Mouse (Mus musculus) liver, embryonic 13.5 days (tissue): ENCODE results near the gene Casp3. TPM values are rescaled to one million over a fixed set of nuclear protein-coding genes. Genes with fewer than 3 reads are reported as not detected.

Experiments
- ATAC-seq: fragments of 200-750 bp; cut with Nextera tagmentation; 2 replicates; pipeline ENCODE4 v1.8.0; 2017; ENCODE audit warnings: low read depth, mild to moderate bottlenecking, moderate number of reproducible peaks, moderate library complexity
- DNase-seq: peaks from one replicate; pipeline ENCODE4 v3.0.0; 2022
- H3K27ac ChIP-seq: fragments of 300-500 bp; sonication (generic); 2 replicates; pipeline ENCODE4 v1.5.1; 2015; ENCODE audit warnings: moderate library complexity, mild to moderate bottlenecking, inconsistent platforms
- H3K27me3 ChIP-seq: fragments of 300-500 bp; sonication (generic); 2 replicates; pipeline ENCODE4 v1.6.1; 2015; ENCODE audit warnings: mild to moderate bottlenecking, inconsistent platforms
- H3K36me3 ChIP-seq: fragments of 300-500 bp; sonication (generic); 2 replicates; pipeline ENCODE4 v1.6.1; 2015; ENCODE audit warnings: mild to moderate bottlenecking, inconsistent platforms
- H3K4me1 ChIP-seq: fragments of 300-500 bp; sonication (generic); replicated peaks from 2 replicates; pipeline ENCODE4 v1.6.1; 2015; ENCODE audit warnings: inconsistent platforms
- H3K4me2 ChIP-seq: fragments of 300-500 bp; sonication (generic); 2 replicates; pipeline ENCODE4 v1.6.1; 2015; ENCODE audit warnings: inconsistent platforms, mild to moderate bottlenecking, moderate library complexity
- H3K4me3 ChIP-seq: fragments of 300-500 bp; sonication (generic); replicated peaks from 2 replicates; pipeline ENCODE4 v1.5.1; 2015; ENCODE audit warnings: mild to moderate bottlenecking, inconsistent platforms
- H3K9ac ChIP-seq: fragments of 300-500 bp; sonication (generic); 2 replicates; pipeline ENCODE4 v1.6.1; 2015; ENCODE audit warnings: mild to moderate bottlenecking, inconsistent platforms
- H3K9me3 ChIP-seq: fragments of 300-500 bp; sonication (generic); replicated peaks from 2 replicates; pipeline ENCODE4 v1.6.1; 2016; ENCODE audit warnings: inconsistent platforms
- WGBS: fragments of 180-500 bp; shearing (Covaris S2); methylation state at CpG from one replicate; pipeline ENCODE4 v1.1.7; 2015; ENCODE audit not compliant: insufficient replicate concordance; 5-methylcytosine and 5-hydroxymethylcytosine counted together
- polyA plus RNA-seq: library from polyadenylated mRNA; unstranded; fragments of >200 nt; fragmentation: Nextera tagmentation; extraction: Ambion mirVana; gene quantifications from 2 replicates; pipeline ENCODE4 v1.2.1, GENCODE M21; 2015

The Casp3 gene
- polyA plus RNA-seq, 1 experiment from 2014 or later, result 78.4 TPM

DNA sequence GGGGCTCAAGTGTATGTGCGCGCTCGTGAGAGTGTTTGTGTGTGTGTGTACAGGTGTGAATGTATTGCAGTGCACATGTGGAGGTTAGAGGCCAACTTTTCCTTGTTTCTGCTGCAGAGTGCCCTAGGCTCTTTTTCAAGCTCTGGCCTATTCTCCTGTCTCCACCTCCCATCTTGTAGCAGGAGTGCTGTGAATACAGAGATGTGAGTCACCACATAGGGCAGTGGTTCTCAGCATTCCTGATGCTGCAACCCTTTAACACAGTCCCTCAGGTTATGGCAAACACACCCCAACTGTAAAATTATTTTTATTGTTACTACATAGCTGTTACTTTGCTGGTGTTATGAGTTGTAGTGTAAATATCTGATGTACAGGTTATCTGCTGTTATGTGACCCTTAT, 13.3 kb downstream of the Casp3 start:
- peaks cover 25% of the 10 kb centered on the region for H3K4me1 ChIP-seq
- H3K36me3 ChIP-seq, result peaks cover 46% of the 10 kb centered on the region
- H3K4me3 ChIP-seq, result no peak overlapping the region
- H3K27ac ChIP-seq, result no peak overlapping the region
- DNase-seq (no peak), ATAC-seq (no peak)
- no peak overlapping the region for H3K9ac ChIP-seq
- no peaks in the 10 kb centered on the region for H3K9me3 ChIP-seq
- no peak overlapping the region for H3K4me2 ChIP-seq
- H3K27me3 ChIP-seq, result no peaks in the 10 kb centered on the region
- 94% methylated on average over 3 of the region's 3 CpGs for WGBS

DNA sequence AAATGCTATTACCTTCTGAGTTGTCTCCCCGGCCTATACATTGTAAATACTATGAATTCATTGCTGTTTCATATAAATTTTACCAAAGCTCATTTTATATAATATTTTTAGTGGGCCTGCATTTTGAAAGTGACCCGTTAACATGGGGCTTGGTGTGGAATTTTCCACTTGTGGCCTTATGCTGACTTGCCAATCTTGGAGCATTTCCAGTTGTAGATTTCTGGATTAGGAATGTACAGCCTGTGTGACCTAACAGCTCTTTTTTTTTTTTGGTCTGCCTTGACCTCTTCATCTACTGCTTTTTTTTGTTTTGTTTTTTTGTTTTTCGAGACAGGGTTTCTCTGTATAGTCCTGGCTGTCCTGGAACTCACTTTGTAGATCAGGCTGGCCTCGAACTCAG, 13.8 kb downstream of the Casp3 start:
- no peaks in the 10 kb centered on the region for H3K9me3 ChIP-seq
- DNase-seq (no peak), ATAC-seq (no peak)
- no peaks in the 10 kb centered on the region for H3K27me3 ChIP-seq
- H3K36me3 ChIP-seq, result peaks cover 51% of the 10 kb centered on the region
- no peak overlapping the region for H3K9ac ChIP-seq
- H3K4me1 ChIP-seq, result peaks cover 22% of the 10 kb centered on the region
- 79% methylated on average over 4 of the region's 4 CpGs for WGBS
- H3K4me2 ChIP-seq, result no peak overlapping the region
- H3K27ac ChIP-seq, result no peak overlapping the region
- no peak overlapping the region for H3K4me3 ChIP-seq

DNA sequence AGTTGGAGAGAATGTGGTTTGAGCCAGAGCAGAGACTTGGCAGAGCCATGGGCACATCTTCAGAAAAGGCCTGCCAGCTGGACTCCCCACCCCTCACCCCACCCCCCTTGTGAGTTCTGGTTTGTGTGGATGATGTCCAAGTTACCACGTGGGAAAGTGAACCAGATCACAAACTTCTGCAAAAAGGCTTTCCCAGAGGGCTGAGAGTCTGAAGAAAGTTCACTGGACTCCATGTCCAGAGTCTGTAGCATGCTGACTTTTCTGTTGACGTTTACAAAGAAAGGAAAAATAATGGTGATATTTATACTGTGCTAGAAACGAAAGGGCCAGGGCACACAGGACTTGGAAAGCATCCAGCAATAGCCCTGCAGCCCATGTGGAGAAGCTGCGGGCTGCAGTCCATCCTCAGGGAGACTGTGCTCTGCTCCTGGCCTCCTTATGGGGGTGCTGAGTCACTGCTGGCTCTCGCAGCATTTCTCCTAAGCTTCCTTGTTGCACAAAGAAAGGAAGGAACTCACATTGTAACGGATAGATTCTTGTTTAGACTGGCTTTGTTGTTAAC, 22.0 kb downstream of the Casp3 start:
- peak overlapping the region; percentile 32; the same call in 1 of the 2 replicates for H3K27ac ChIP-seq
- H3K9me3 ChIP-seq, result no peaks in the 10 kb centered on the region
- 29% methylated on average over 6 of the region's 6 CpGs for WGBS
- peaks cover 34% of the 10 kb centered on the region for H3K36me3 ChIP-seq
- no peaks in the 10 kb centered on the region for H3K27me3 ChIP-seq
- DNase-seq, result no peak
- no peak overlapping the region for H3K9ac ChIP-seq
- no peak overlapping the region for H3K4me3 ChIP-seq
- H3K4me1 ChIP-seq, result peaks cover 19% of the 10 kb centered on the region
- H3K4me2 ChIP-seq, result no peak overlapping the region
- ATAC-seq, result peak; percentile 68; the same call in 1 of the 2 replicates

DNA sequence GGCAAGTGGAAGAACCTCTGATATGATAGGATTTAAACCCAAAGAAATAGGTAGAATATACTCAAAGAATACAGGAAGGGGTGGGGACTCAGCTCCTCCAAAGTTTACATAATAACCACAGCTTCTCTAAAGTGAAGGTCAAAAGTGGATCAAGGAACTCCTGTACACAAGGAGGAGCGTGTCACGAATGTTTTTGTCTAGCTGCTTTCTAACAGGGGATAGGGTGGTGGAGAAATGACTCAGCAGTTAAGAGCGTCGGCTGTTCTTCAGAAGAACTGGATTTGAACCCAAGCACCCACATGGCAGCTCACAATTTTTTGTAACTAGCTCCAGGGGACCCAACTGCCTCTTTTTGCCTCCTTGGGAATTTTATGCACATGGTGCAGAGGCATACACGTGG, 22.8 kb downstream of the Casp3 start:
- H3K4me3 ChIP-seq, result no peak overlapping the region
- no peaks in the 10 kb centered on the region for H3K9me3 ChIP-seq
- peaks cover 28% of the 10 kb centered on the region for H3K36me3 ChIP-seq
- peak overlapping the region; percentile 11; the same call in 1 of the 2 replicates for H3K27ac ChIP-seq
- no peak overlapping the region for H3K9ac ChIP-seq
- H3K27me3 ChIP-seq, result no peaks in the 10 kb centered on the region
- H3K4me2 ChIP-seq, result no peak overlapping the region
- WGBS, result 43% methylated on average over 5 of the region's 5 CpGs
- ATAC-seq, result peak; percentile 59; the same call in 1 of the 2 replicates
- no peak for DNase-seq
- H3K4me1 ChIP-seq, result peaks cover 19% of the 10 kb centered on the region

DNA sequence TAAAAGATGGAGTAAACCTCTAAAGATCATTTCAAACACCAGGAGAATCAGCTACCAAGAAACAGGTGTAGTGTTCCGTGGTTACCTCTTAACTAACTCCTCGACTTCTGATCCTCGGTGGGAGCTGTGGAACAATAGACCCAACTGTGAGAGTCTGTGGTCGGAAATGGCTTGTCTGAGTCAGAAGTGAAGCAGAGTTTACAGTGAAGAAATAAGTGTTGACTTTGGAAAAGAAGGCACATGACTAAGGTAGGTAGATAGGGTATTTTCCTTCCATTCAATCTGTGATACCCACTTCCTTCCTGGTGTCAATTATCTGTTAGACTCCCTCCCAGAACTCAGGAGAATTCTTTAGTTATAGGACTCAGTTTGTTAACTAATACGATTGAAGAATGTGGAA, 24.2 kb downstream of the Casp3 start:
- no peak overlapping the region for H3K4me2 ChIP-seq
- no peak overlapping the region for H3K9ac ChIP-seq
- peaks cover 13% of the 10 kb centered on the region for H3K36me3 ChIP-seq
- H3K27me3 ChIP-seq, result no peaks in the 10 kb centered on the region
- no peak for ATAC-seq
- H3K9me3 ChIP-seq, result no peaks in the 10 kb centered on the region
- 31% methylated on average over 5 of the region's 5 CpGs for WGBS
- H3K27ac ChIP-seq, result no peak overlapping the region
- H3K4me1 ChIP-seq, result peaks cover 19% of the 10 kb centered on the region
- no peak for DNase-seq
- no peak overlapping the region for H3K4me3 ChIP-seq

DNA sequence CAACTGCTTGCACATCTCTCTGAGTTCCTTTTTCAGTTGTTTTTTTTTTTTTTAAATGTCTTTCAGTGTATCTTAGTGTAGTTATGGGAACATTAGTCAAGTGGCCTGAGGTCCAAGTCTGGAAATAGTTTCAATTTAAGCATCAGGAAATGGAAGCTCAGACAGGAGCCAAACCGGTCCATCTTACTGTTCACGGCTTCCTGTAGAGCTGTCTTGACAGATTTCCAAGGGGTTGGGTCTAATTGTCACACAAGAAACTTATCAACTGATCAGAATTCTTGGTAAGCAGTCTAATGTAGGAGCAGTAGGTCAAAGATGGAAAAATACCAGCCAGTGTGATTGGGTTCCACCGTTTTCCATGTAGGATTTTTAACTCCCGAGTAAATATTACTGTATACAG, 31.3 kb downstream of the Casp3 start:
- Histone ChIP-seq H3K27ac (no peak overlapping the region), H3K4me2 (no peak overlapping the region), H3K4me3 (no peak overlapping the region), H3K9ac (no peak overlapping the region), H3K36me3 (no peaks in the 10 kb centered on the region), H3K4me1 (no peaks in the 10 kb centered on the region), H3K27me3 (no peaks in the 10 kb centered on the region), H3K9me3 (no peaks in the 10 kb centered on the region)
- ATAC-seq, result no peak
- DNase-seq, result no peak
- WGBS, result 50% methylated on average over 4 of the region's 4 CpGs

DNA sequence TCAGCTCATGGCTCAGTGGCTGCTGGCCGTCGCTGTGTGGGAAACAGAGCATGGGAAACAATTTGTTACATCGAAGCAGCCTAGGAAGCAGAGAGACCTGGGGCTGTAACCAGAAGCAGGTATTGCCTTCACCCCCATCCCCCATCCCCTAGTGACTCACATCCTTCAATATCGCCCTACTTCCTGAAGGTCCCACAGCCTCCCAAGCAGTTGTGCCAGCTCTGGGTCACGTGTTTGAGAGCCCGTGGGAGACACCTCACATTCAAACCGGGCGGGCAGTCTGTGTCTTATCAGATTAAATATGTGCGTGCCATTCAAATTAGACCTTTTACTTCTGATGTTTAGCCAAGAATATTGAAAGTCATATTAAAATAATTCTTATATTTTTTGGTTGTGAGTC, 34.8 kb downstream of the Casp3 start:
- Histone ChIP-seq H3K4me3 (no peak overlapping the region), H3K27ac (no peak overlapping the region), H3K27me3 (no peaks in the 10 kb centered on the region), H3K4me1 (no peaks in the 10 kb centered on the region), H3K4me2 (no peak overlapping the region), H3K9me3 (no peaks in the 10 kb centered on the region), H3K9ac (no peak overlapping the region), H3K36me3 (no peaks in the 10 kb centered on the region)
- DNase-seq, result no peak
- no peak for ATAC-seq
- 30% methylated on average over 9 of the region's 9 CpGs for WGBS

DNA sequence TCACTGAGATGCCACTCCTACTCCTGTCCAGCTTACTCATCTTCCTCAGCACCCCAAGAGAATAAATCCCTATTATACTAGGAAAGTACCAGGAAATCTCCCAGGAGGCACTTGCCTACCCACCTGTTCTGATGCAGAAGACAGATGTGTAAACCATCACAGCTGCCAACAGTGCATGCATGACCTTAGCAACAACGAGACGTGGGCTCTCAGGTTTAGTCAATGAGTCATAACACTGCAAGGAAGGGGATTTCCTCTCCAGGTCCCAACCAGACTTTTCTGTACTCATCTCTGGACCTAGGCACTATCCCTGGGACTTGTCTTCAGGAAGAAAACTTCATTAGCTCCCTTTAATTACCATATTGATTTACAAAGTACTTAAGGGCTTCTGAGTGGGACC, 38.8 kb downstream of the Casp3 start:
- Histone ChIP-seq H3K36me3 (no peaks in the 10 kb centered on the region), H3K27ac (no peak overlapping the region), H3K4me3 (no peak overlapping the region), H3K27me3 (no peaks in the 10 kb centered on the region), H3K4me2 (no peak overlapping the region), H3K9me3 (no peaks in the 10 kb centered on the region), H3K9ac (no peak overlapping the region), H3K4me1 (no peaks in the 10 kb centered on the region)
- ATAC-seq (no peak), DNase-seq (no peak)
- 65% methylated on average over 2 of the region's 2 CpGs for WGBS

DNA sequence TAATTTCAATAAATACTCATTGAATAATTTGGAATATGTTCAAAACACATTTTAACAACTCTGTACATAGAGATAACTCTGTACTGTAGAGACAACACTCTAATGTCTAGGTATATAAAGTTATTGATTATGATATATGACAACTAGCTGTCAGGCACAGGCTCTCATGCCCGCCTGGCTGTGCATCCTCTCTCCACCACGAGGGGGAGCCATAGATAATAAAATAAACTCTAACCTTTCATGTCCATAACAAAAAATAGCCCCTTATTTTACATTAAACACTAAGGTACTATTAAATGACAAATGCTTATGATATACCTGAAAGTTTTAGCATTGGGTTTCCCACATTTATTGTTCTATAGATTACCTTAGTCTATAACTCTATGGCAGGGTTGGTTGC, 54.4 kb downstream of the Casp3 start:
- ATAC-seq, result no peak
- no peak overlapping the region for H3K4me3 ChIP-seq

DNA sequence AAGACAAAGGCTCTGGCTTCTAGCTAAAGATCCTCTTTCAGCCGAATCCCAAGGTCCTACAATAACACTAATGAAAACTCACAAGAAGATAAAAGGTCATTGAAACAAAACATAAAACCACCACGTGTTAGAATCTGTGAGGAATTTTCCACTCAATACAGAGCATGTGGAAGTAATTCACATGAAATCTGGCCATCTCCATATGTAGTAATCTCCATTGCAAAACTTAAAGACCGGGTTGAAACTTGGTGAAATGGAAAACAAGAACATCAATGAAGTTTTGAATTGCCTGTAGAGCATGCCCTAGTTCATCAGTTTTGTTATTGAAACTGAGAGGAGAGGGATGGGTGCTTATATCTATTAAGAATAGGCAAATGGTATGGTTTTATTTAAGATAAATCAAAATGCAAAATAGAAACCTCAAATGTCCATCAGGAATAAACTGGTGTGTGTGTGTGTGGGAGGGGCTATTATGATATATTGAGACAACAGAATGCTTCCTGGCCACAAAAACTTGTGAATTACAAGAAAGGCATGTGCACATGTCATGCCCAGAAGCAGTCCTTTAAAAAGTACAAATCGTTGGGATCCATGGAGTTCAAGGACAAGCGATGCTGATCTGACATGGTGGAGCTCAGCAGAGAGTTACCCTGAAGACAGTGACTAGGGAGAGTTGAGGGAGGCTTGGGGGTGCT, 63.7 kb downstream of the Casp3 start:
- 41% methylated on average over 5 of the region's 5 CpGs for WGBS
- H3K27ac ChIP-seq, result no peak overlapping the region
- ATAC-seq (no peak), DNase-seq (no peak)
- no peak overlapping the region for H3K4me2 ChIP-seq
- no peaks in the 10 kb centered on the region for H3K9me3 ChIP-seq
- no peak overlapping the region for H3K4me3 ChIP-seq
- no peaks in the 10 kb centered on the region for H3K4me1 ChIP-seq
- H3K27me3 ChIP-seq, result no peaks in the 10 kb centered on the region
- no peak overlapping the region for H3K9ac ChIP-seq
- no peaks in the 10 kb centered on the region for H3K36me3 ChIP-seq

More for the DNA sequence above, 54.4 kb downstream of the Casp3 start:
- H3K27me3 ChIP-seq, result no peaks in the 10 kb centered on the region
- peak; percentile 31 for DNase-seq
- WGBS, result 0% methylated on average over 2 of the region's 2 CpGs
- H3K36me3 ChIP-seq, result no peaks in the 10 kb centered on the region
- no peak overlapping the region for H3K9ac ChIP-seq
- H3K9me3 ChIP-seq, result no peaks in the 10 kb centered on the region
- H3K27ac ChIP-seq, result no peak overlapping the region
- no peak overlapping the region for H3K4me2 ChIP-seq
- H3K4me1 ChIP-seq, result no peaks in the 10 kb centered on the region

DNA sequence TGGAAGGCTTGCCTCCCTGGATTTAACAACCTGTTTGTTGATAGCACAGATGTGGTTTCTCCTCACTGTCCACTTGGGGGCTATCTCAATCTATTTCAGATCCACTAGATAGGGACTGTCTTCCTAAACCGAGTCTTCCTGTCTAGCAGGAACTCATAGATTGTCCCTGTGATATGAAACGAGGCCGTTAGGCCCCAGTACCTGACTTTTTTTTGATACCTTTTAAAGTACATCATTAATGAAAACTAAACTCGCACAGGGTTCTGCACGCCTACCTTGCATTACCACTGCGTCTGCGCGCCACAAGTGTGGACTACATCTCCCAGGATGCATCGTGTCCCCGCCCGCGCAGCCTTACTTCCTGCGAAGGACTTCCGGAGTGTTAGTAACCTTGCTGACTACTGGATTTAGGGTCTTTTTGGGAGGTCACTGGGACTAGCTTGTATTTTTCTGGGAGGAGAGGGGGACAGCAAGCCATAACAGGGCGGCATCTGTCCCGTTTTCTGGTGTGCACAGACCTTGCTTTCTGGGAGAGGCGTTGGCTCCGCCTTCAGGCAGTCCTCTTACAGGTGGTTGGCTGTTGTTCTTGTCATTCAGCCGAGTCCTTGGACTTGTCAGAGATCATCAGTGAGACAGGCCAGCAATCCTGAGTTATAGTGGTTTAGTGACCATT, 69.7 kb downstream of the Casp3 start:
- Histone ChIP-seq H3K4me2 (peak overlapping the region; percentile 71), H3K9ac (peak overlapping the region; percentile 71), H3K4me1 (0 out of 2 replicates have a peak, but pooled peaks cover 6% of the 10 kb centered on the region), H3K27ac (peak overlapping the region; percentile 80), H3K36me3 (no peaks in the 10 kb centered on the region), H3K9me3 (no peaks in the 10 kb centered on the region), H3K4me3 (peak overlapping the region; percentile 62), H3K27me3 (no peaks in the 10 kb centered on the region)
- WGBS, result under 1% methylated on average over 19 of the region's 19 CpGs
- peak; percentile 100 for ATAC-seq
- peak; percentile 88 for DNase-seq
